Mouse (Mus musculus) frontal cortex, postnatal 14 days (tissue): ENCODE data around the gene Minar1.
A peak's percentile ranks its signal among the peaks of the same experiment; 100 is the strongest.

Source experiments
- DNase-seq, 2 experiments: peaks; one replicate each; pipeline ENCODE4 v3.0.0; 2022; ENCODE audit warnings: low spot score in 2 of 2

The Minar1 gene

DNA sequence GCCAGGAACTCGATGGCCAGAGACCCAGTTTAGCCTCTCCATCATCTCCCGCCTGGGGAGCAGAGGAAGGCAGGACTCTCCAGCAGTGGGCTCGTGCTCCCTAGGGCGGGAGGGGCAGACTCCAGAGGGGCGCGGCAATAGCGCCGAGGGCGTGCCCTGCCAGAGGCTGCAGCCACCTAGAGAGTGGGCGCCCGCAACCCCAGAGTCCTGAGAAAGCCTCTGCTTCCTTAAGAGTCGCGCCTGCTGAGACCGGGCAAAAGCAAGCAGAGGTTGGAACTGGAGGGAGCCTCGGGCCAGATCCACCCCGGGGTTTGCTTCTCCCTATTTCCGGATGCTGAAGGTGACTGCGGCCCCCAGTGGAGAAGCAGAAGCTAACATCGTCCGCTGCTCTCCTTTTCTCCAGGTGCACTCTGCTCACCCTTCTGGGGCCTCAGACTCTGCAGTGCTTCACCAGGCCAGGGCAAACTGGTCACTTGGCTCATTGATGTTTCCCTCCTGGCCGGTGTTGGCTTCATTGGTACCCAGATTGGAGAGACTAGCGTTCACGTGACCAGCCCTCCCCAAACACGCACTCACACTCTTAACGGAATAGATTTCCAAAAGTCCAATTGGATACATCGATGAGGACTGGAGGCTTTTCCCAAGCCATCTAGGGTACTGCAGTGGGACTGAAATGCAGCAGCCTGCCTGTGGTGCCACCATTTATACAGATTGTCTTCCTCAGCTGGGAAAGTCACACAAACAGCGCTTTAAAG lies at the start of gene Minar1:
Gene Minar1, minus strand, starts transcription at position 120 of the 755 bp plus-strand sequence.
- DNase-seq = peak in 1 of 2 experiments; percentile 23

DNA sequence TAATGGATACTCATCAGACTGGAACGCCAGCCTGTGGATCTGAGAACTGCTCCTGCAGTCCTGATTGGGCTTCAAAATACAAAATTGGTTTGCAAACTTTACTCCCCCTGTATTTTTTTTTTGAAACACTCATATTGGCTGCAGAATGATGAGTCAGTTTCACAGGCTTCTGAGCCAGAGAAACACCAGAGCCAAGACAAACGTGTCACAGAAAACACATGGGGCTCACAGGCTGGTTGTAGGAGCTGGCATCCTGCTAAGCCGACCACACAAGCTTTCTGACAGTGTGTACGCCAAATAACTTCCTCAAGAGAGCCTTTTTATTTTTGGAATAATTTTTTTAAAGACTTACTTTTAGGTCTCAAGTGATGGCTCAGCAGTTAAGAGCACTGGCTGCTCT lies 47.0 kb upstream of the Minar1 start:
- peak; percentile 26 to 33 for DNase-seq

DNA sequence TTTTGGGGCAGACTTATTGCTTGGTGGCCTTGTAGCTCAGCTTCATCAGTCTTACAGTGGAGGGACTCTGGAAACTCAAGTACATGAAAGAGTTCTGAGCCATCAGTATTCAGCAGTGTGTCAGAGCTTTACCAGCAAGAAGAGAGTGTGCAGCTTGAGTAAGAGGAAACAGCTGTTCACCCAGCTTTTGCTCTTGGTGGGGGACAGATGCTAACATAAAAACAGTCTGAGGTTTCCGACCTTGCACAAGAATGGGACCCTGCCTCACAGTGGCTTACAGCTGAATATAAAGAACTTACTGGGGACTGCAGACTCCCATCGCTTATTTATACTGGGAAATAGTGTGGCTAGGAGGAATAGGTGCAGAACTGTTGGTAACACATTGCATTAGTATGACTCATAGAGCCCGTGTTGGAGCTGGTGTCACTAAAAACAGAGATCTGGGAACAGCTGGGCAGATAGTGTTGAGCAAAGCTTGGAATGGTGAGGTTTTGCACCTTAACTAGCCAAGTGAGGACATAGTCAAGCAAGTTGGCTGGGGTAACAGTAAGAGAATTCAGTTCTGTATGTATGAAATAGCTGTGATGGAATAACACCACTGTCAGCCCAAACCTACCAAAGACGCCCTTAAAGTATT lies 44.5 kb upstream of the Minar1 start:
- DNase-seq = no peak

DNA sequence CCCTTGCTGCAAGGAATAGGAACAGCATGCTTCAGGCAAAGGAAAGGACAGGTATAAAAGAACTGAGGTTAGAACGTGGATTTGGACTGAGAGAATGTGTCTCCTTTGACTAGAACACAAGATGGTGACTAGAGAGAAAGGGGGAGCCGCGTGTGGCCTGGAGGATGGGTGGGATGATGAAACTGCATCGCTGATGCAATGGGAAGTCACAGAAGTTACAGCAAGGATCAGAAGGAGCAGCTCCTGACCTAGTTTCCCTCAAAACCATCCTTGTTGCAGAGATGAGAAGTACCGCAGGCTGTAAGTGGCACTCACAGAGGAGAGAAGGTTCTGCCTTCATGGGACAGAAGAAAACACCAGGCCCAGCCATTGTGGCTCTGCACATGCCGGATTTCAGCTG lies 28.0 kb upstream of the Minar1 start:
- DNase-seq = no peak

DNA sequence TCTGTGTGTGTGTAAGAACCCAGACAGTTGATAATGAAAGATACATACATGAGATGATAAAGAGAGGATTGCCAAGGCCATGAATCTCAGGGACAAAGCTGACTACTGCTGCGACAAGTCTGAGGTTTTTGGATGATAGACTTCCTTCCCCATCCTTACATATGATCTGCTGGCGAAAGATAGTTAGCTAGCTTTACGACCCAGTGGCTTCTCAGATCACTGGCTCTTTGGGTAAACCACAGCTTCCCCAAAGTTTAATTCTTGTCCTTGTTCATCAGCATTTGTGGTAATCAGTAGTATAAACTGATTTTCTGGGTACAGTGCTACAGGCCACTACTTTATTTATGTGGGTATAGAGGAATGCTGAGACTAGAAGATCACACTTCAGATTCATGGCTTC lies 14.5 kb upstream of the Minar1 start:
- DNase-seq = no peak

DNA sequence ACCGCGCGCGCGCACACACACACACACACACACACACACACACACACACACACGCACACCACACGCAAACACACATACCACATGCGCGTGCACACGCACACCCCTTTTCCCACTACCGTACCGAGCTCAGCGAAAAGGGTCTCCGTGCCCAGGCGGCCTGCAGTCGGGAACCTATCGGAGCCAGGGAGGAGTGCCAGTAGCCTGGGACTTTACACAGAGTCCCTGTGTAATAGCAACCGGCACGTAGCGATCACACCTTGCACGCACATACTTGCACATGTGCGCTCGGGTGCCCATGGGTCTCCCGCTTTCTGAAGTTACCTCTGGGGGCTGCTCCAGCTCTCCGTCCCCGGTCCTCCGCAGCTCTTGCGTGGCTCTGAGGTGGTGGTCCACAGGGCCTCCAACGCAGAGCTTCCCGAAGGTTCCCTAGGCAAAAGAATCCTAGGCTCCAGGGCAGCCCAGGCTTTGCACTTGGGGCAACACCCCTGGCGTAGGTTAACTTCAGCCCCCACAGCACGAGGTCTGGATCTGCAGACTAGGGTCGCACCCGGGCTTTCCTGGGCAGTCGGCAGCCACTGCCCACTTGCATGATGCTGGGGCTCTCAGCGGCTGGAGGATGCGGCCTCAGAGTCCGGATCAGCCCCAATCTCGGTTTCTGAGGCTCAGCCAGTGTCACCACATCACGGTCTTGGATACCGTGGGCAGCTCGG lies 474 bp downstream of the Minar1 start:
- DNase-seq = no peak

DNA sequence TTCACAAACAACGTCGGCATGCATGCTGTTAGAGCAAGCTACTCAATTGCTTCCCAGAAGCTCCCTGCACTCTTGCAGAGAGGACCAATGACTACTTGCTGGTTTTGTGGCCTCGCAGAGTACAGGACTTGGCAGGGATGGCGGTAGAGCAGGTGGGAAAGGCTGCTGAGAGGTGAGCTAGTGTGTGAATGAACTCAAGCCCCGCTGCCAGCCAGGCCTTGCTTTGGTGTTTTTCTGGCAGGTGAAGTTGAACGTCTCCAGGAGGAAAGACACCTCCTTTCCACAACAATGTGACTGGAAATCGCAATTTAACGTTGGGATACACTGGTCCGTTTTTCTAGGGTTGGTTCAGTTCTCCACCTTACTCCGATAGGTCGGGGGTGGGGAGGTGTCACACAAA lies 1.2 kb downstream of the Minar1 start:
- DNase-seq = no peak

DNA sequence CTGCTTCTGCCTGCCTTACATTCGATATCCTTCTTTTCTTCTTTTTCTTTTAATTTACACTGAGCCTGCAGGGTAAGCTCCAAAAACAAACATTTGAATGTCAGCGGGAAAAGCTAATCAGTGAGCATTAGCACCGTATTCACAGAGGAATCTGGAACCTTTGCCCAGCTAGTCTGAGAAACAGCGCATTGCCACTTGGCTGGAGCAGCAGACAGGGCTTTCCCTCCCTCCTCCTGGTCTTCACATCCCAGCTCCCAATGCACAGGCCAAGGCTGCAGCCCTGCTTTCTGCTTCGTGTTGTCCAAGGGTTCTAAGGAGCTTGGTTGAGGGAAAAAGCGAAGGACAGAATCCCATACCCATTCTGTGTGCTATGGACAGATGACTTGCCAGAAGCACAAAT lies 2.6 kb downstream of the Minar1 start:
- DNase-seq = no peak

DNA sequence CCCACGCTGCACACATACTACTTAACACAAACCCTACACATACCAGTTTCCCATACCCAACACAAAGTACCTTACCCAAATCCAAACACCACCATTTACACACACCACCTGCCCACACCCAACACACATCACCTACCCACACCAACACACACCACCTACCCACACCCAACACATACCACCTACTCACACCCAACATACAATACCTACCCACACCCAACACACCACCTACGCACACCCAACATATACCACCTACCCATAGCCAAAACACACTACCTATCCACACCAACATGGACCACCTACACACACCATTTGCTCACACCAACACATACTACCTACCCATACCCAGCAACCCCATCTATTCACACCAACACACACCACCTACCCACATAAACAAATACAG lies 6.0 kb downstream of the Minar1 start:
- no peak for DNase-seq

DNA sequence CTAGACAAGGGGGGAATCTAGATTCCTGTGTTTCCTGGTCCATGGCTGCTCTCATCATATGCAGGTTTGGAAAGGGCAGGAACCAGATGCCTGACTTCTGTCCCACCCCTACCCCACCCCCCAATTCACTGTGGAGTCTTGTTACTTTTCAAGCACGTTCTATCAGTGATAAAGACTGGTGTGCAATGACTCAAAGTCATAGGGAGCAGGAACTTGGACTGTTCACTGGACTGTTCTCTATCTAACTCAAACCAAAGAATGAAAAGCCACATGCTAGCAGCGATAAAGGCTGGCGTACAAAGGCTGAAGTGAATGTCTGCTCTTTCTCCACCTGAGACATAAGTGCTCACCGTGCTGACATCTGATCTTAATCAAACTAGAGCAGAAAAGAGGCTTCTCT lies 12.3 kb downstream of the Minar1 start:
- DNase-seq = no peak

DNA sequence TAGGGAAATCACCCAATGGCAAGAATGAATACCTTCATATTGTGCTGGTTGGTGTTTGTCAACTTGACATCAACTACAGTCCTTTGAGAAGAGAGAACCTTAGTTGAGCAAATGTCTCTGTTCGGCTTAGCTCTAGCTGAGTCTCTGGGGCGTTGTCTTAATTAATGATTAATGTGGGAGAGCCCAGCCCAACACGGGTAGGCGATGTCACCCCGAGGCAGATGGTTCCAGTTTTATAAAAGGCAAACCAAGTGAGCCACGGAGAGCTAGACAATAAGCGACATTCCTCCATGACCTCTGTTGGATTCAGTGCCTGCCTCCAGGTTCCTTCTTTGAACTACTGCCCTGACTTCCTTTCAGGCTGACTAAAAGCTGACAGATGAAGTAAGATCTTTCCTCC lies 15.6 kb downstream of the Minar1 start:
- DNase-seq = no peak

DNA sequence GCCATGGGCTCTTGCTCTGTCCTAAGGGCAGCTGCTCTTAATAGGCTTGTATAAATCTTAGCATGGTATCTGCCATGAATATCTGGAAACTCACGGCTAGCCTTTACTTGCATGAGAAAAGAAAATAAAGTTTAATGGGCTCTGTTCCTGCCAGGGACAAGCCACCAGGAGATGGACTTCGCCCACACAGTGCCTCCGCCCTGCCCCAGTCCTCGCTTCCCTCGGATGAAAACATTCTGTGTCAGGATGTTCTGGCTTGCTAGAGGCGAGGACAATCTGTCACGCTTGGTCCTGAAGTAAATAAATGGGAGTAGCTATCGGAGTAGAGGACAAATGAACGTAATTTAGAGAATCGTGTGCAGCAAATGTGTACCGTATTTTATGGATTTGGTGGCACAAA lies 16.7 kb downstream of the Minar1 start:
- no peak for DNase-seq

DNA sequence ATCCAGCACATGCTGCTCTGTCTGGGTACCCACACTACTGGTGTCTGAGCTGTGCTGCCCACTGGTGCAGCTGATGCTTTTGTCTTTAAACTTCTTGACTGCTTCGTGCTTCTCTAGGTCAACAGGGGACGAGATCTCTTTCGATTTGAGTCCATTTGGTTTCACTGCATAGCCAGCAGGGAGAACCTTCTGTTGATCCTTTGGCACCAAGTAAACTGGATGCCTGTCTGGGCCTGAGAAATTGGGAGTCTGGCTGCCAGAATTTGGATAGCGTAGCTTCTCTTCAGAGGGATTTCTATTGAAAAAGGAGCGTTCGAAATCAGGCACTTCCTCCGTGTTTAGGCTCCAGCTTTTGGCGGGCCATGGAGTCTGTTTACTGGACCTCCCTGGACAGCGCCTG lies 21.0 kb downstream of the Minar1 start:
- DNase-seq = no peak

DNA sequence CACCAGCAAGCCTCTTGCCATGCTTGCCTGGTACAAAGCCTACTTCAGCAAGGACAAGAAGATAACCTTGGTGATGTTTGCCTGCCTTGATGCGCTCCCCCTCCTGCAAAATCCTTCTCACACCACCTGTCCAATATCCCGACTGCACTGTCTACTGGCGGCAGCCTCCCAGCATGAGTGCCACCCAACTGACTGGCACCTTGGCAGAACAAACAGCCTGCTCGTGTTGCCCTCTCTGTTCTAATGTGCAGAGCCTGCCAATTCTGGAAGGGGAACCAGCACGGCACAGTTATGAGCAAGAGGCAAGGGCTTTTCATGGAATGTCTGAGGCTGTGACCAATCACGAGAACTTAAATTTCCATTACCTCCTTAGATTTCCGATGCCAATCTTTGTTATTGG lies 22.2 kb downstream of the Minar1 start:
- DNase-seq = no peak

DNA sequence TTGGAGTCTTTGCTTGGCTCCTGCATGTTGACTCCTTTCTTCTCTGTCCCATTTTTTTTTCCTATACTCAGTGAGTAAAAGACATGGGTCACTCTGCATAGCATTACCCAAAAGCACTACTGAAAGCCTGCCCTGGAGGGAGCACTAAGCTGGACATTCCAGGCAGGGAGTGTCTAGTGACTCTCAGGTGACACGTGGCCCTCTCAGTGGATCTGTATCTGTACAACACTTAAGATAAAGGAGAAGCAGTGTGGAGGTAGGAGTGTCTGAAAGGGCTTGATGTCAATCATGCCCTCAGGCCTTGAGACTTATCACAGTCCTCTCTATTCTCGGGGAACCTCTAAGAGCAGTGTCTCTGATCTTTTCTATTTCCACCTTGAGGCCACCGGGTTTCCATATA lies 25.9 kb downstream of the Minar1 start:
- no peak for DNase-seq

DNA sequence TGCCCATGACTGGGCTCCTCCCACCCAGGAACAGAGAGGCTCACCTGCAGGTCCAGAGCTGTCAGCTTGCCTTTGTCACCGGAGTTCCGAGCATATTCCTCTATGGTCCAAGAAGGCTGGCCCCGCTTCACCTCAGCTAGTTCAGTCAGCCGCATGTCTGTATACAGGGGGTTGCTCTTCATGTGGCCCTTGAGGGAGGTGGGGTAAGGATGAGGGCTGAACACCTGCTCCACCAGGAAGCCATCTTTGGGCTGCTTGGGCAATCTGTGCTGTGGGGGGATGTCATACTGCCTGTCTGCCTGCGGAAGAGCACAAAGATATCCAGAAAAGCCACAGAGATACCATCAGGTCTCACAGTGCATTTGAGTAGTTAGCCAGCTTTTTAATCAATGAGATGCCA lies 26.5 kb downstream of the Minar1 start:
- no peak for DNase-seq

DNA sequence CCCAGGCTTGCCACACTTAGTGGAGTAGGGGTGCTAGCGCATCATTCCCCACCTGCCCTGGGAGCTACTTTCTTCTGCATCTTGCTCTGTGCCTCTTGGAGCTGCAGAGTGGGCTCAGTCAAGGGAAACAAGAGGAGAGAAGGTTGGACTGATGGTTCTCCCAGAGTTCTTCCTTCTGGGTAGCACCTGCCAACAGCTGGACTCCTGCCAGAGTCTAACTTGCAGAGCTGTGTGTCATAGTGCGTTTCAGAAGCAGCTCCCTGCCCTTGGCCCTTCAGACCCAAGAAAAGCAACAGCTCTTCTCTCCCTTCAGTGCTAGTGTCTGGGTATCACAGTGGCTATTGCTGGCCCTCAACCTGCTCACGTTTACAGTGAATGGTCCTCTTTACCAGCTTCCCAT lies 30.5 kb downstream of the Minar1 start:
- no peak for DNase-seq

DNA sequence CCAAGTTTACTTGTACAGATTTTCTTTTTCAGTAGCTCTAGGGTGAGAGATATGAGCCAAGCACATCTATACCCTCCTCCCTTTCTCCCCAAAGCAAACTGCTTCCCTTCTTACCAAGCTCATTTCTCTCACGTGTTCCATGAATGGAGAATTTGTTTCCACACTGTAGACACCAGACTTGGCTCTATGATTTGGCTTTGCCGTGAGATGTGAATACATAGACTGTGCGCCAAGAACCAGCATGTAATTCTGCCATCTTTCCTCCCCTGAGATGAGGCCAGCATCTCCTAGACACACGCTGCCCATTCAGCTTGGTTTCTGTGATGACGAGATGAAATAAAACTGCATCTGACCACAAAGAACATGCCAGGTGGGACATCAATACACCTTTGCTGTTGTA lies 44.5 kb downstream of the Minar1 start:
- no peak for DNase-seq

DNA sequence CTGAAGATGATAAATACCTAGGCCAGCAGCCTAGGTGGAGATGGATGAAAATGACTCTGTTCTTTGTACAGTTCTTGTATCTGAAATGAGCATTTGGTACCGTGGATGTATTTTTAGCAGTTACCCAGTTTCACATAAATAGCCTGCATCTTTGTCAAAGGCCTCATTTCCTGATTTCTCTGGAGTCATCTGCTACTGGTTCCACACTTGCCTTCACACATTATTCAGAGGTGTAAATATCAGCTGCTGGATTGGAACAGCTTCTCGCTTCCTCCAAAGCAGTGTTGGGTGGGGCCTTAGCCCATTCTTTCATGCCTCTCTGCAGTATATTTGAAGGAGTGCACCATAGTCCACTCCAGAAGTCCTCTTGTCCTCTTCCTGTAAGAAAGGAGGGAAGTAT lies 70.3 kb downstream of the Minar1 start:
- DNase-seq = peak; percentile 4 to 7
